Mouse (Mus musculus) central nervous system, embryonic 18 days (tissue): Measurements from ENCODE around the gene Zfp157. TPM values are rescaled to one million over a fixed set of nuclear protein-coding genes. Genes with fewer than 3 reads are reported as not detected.

Experiments
- polyA plus RNA-seq: library from polyadenylated mRNA; depleted of rRNA; stranded (reverse); fragments of >200 nt; gene quantifications from 2 replicates; pipeline ENCODE4 v1.2.3, GENCODE M21; 2012; rRNA removed

The Zfp157 gene
- 35.4 and 36.9 TPM in 2 replicates for polyA plus RNA-seq

GRCm38 (mm10) chr5:138441286-138442194 lies at the start of gene Zfp157:
Zfp157 (plus strand) TSS chr5:138441468.

Other genes with a start within 250 kb of the Zfp157 start
- 9.0 and 9.2 TPM in 2 replicates for gene Mblac1, start 247.2 kb upstream of the Zfp157 start, polyA plus RNA-seq
- gene Nxpe5, start 215.6 kb upstream of the Zfp157 start, polyA plus RNA-seq = not detected in 2 replicates
- gene Lamtor4, start 186.0 kb upstream of the Zfp157 start, polyA plus RNA-seq = 154 and 165 TPM in 2 replicates
- gene BC037034, start 177.4 kb upstream of the Zfp157 start, polyA plus RNA-seq = 123 and 126 TPM in 2 replicates
- gene Gal3st4, start 168.6 kb upstream of the Zfp157 start, polyA plus RNA-seq = 0.76 and 0.85 TPM in 2 replicates
- 0.25 and 0.41 TPM in 2 replicates for gene Gm43720, start 161.5 kb upstream of the Zfp157 start, polyA plus RNA-seq
- 326 and 367 TPM in 2 replicates for gene Gpc2, start 161.5 kb upstream of the Zfp157 start, polyA plus RNA-seq
- 35.0 and 37.6 TPM in 2 replicates for gene Stag3, start 161.2 kb upstream of the Zfp157 start, polyA plus RNA-seq
- gene Pvrig, start 99.5 kb upstream of the Zfp157 start, polyA plus RNA-seq = 0.09 and 0.12 TPM in 2 replicates
- 0.05 TPM in 1 of 2 replicates, not detected in the other for gene 1700123K08Rik, start 123.2 kb downstream of the Zfp157 start, polyA plus RNA-seq
- gene Zfp68, start 178.3 kb downstream of the Zfp157 start, polyA plus RNA-seq = 39.5 and 42.4 TPM in 2 replicates
- gene A430033K04Rik, start 181.4 kb downstream of the Zfp157 start, polyA plus RNA-seq = 15.8 and 16.0 TPM in 2 replicates